Mouse (Mus musculus): Measurements from ENCODE around the gene Casp12. TPM values are rescaled to one million over a fixed set of nuclear protein-coding genes. Genes with fewer than 3 reads are reported as not detected.
"Not testable (repeated sequence)": the region's sequence is repeated elsewhere in the genome, so short reads cannot be mapped to it uniquely, and the experiment has no call there.

Gene Casp12
- 25.7 and 36.8 TPM in 2 replicates for total RNA-seq (2017)

GRCm38 (mm10) chr9:5345291-5345898, at the start of gene Casp12:
Casp12 (plus strand) TSS chr9:5345430.
- ATAC-seq (replicated peaks in 1 of 2; ENCODE audit: insufficient read depth in 1 of 2, low FRiP score in 2 of 2, low TSS enrichment in 1 of 2, low read depth in 1 of 2, poor library complexity in 2 of 2, severe bottlenecking in 2 of 2) = peak; percentile 54 to 55; a peak in 3 of 4 replicates

GRCm38 (mm10) chr9:5296354-5297237, 48.6 kb upstream of the Casp12 start:
- ATAC-seq (replicated peaks in 1 of 2; ENCODE audit: insufficient read depth in 1 of 2, low FRiP score in 2 of 2, low TSS enrichment in 1 of 2, low read depth in 1 of 2, poor library complexity in 2 of 2, severe bottlenecking in 2 of 2) = no peak

DNA sequence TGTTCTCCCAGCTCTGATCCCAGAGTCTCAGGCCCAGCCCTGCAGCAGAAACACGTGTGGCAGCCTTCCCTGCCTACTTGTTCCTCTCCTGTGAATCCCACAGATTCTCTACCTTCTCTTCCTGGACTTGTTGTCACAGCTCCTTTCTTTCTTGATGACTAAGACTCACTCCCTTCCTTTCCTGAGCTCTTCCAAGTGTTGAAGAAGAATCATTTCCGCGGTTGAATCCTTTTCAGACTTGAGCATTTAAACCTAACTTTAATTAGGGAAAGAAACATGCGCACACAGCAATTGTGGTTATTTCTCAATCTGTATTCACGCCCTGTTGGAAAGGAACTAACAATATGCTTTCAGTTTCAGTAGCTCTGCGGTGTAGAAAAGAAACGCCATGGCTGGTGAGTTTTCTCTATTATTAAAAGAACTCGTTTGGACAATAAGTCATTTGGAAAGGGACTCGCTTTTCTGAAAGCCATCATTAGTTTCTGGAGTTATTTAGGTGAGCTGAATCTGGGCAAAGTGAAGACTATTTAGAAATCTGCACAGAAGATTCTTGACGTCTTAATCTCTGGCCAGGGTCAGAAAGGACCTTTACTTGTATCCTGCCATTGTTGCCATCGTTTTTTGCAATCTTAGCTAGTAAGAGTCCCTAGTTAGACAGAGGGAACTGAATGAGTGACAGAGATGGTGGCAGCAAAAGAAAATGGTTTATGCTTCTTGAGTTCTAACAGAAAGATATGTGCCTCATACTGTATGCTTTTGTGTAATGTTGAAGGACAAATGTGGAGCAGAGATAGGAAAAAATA, 46.7 kb upstream of the Casp12 start, which contains the start of gene Casp1:
Gene Casp1 (plus strand): TSS at position 189 of the 803 bp plus-strand sequence.
- peak; percentile 94 to 96 for ATAC-seq (replicated peaks in 1 of 2; ENCODE audit: insufficient read depth in 1 of 2, low FRiP score in 2 of 2, low TSS enrichment in 1 of 2, low read depth in 1 of 2, poor library complexity in 2 of 2, severe bottlenecking in 2 of 2)

- peak; percentile 8 to 34; a peak in 1 of 4 replicates for ATAC-seq (replicated peaks in 1 of 2; ENCODE audit: insufficient read depth in 1 of 2, low FRiP score in 2 of 2, low TSS enrichment in 1 of 2, low read depth in 1 of 2, poor library complexity in 2 of 2, severe bottlenecking in 2 of 2)
Measured at GRCm38 (mm10) chr9:5299132-5299381, 46.2 kb upstream of the Casp12 start.

GRCm38 (mm10) chr9:5308561-5308960, 36.7 kb upstream of the Casp12 start, which contains the start of gene Casp4:
Casp4 (plus strand) TSS chr9:5308828.
- ATAC-seq (replicated peaks in 1 of 2; ENCODE audit: insufficient read depth in 1 of 2, low FRiP score in 2 of 2, low TSS enrichment in 1 of 2, low read depth in 1 of 2, poor library complexity in 2 of 2, severe bottlenecking in 2 of 2) = peak; percentile 96

GRCm38 (mm10) chr9:5310112-5310511, 35.1 kb upstream of the Casp12 start:
- no peak for ATAC-seq (replicated peaks in 1 of 2; ENCODE audit: insufficient read depth in 1 of 2, low FRiP score in 2 of 2, low TSS enrichment in 1 of 2, low read depth in 1 of 2, poor library complexity in 2 of 2, severe bottlenecking in 2 of 2)

- no peak for ATAC-seq (replicated peaks in 1 of 2; ENCODE audit: insufficient read depth in 1 of 2, low FRiP score in 2 of 2, low TSS enrichment in 1 of 2, low read depth in 1 of 2, poor library complexity in 2 of 2, severe bottlenecking in 2 of 2)
Measured at GRCm38 (mm10) chr9:5311435-5311834, 33.8 kb upstream of the Casp12 start.

DNA sequence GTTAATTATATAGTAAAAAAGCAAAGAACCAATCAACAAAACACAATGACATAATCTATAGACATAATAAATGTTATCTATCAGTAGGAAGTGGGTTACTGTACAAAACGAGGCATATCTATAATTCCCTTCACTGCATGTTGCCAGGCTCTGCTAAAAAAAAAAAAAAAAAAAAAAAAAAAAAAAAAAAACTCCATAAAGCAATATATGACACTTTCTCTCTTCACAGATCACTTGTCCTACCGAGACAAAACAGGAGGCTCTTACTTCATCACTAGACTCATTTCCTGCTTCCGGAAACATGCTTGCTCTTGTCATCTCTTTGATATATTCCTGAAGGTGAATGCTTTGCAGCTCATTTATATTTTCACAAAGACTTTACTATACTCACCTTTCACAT, 17.0 kb upstream of the Casp12 start:
- no peak for ATAC-seq (replicated peaks in 1 of 2; ENCODE audit: insufficient read depth in 1 of 2, low FRiP score in 2 of 2, low TSS enrichment in 1 of 2, low read depth in 1 of 2, poor library complexity in 2 of 2, severe bottlenecking in 2 of 2)

- no peak for ATAC-seq (replicated peaks in 1 of 2; ENCODE audit: insufficient read depth in 1 of 2, low FRiP score in 2 of 2, low TSS enrichment in 1 of 2, low read depth in 1 of 2, poor library complexity in 2 of 2, severe bottlenecking in 2 of 2)
Measured at GRCm38 (mm10) chr9:5332441-5332840, 12.8 kb upstream of the Casp12 start.

- peak; percentile 84 to 94; a peak in 3 of 4 replicates for ATAC-seq (replicated peaks in 1 of 2; ENCODE audit: insufficient read depth in 1 of 2, low FRiP score in 2 of 2, low TSS enrichment in 1 of 2, low read depth in 1 of 2, poor library complexity in 2 of 2, severe bottlenecking in 2 of 2)
Measured at GRCm38 (mm10) chr9:5333422-5333821, 11.8 kb upstream of the Casp12 start.

- ATAC-seq (replicated peaks in 1 of 2; ENCODE audit: insufficient read depth in 1 of 2, low FRiP score in 2 of 2, low TSS enrichment in 1 of 2, low read depth in 1 of 2, poor library complexity in 2 of 2, severe bottlenecking in 2 of 2) = peak; percentile 59 to 80
Measured at GRCm38 (mm10) chr9:5343092-5343491, 2.1 kb upstream of the Casp12 start.

DNA sequence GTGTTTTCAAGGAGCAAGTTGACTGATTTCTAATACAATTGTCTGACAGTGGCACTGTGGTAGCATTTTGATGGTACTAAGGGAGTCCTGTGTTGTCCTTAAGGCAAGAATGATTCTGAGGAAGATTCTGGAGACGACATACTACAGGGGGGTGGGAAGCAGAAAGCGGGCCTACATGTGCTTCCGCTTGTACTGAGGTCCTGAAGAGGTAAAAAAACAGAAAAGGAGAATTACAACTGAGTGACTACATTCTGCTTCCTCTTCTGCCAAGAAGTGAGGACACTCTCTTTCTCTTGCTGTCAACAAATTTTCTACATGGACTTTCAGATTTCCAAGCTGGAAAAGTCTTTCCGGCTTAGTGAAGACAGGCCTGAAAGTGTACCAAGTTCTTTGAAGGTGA, 1.1 kb upstream of the Casp12 start:
- ATAC-seq (replicated peaks in 1 of 2; ENCODE audit: insufficient read depth in 1 of 2, low FRiP score in 2 of 2, low TSS enrichment in 1 of 2, low read depth in 1 of 2, poor library complexity in 2 of 2, severe bottlenecking in 2 of 2) = peak; percentile 62 to 71; a peak in 3 of 4 replicates

DNA sequence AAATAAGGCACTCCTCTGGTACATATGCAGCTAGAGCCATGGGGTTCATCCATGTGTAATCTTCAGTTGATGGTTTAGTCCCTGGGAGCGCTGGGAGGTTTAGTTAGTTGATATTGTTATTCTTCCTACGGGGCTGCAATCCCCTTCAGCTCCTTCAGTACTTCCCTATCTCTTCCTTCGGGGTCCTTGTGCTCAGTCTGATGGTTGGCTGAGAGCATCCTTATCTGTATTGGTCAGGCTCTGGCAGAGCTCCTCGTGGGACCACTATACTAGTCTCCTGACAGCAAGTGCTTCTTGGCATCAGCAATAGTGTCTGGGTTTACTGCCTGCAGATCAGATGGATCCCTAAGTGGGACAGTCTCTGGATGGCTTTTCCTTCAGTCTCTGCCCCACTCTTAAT, 2.2 kb downstream of the Casp12 start:
- no peak for ATAC-seq (replicated peaks in 1 of 2; ENCODE audit: insufficient read depth in 1 of 2, low FRiP score in 2 of 2, low TSS enrichment in 1 of 2, low read depth in 1 of 2, poor library complexity in 2 of 2, severe bottlenecking in 2 of 2)

GRCm38 (mm10) chr9:5353673-5354072, 8.4 kb downstream of the Casp12 start:
- no peak for ATAC-seq (replicated peaks in 1 of 2; ENCODE audit: insufficient read depth in 1 of 2, low FRiP score in 2 of 2, low TSS enrichment in 1 of 2, low read depth in 1 of 2, poor library complexity in 2 of 2, severe bottlenecking in 2 of 2)

DNA sequence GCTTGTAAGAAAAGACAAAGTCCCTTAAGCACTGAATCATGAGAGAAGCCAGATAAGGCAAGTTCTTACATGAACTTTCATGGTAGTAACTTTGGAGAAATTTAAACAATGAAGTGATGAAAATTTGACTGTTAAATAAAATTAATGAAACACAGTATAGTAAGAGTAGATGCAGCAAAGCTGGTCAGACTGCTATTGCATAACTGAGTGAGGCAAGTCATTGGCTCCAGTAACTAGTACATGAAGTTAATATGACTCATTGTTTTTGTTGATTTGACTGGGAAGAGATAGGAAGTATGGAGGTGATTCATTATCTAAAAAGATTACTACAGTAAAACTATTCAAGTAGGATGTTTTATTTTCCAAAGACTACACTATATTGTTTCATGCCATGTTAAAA, 11.6 kb downstream of the Casp12 start:
- no peak for ATAC-seq (replicated peaks in 1 of 2; ENCODE audit: insufficient read depth in 1 of 2, low FRiP score in 2 of 2, low TSS enrichment in 1 of 2, low read depth in 1 of 2, poor library complexity in 2 of 2, severe bottlenecking in 2 of 2)

DNA sequence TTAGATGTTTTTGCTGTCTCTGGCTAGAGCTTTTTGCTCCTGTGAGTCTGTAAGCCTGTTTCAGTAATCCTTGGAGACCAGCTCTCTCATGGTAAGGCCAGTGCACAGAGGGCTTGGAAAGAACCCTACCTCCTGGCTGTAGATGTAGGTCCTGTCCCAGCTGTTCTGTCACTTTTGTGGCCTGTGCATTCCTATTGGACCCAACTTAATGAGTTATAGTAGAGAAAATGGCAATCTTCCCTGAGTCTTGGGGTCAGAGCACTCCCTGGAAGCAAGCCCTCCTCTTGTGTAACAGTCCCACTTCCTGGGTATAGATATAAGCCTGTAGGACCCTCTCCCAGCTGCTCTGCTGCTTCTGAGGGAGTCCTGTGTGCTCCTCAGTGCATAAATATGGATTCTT, 48.3 kb downstream of the Casp12 start:
- no peak for ATAC-seq (replicated peaks in 1 of 2; ENCODE audit: insufficient read depth in 1 of 2, low FRiP score in 2 of 2, low TSS enrichment in 1 of 2, low read depth in 1 of 2, poor library complexity in 2 of 2, severe bottlenecking in 2 of 2)

DNA sequence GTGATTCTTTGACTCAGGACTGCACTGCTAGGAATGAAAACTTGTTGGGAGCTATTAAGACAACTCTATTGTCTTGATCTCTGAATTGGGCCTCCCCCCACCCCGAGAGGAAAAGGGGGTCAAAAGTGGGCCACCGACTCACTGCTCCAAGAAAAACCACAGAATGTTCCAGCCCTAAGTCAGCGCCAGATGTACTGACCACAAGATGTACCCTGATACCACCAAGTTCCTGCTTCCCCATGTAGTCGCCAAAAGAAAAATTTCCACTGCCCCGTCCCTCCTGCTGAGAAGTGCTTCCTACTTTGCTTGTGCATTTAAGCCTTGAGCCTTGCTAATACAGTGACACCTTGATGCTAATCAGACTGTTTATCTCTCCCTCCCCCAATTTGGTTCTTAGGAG, 50.6 kb downstream of the Casp12 start:
- ATAC-seq (replicated peaks in 1 of 2; ENCODE audit: insufficient read depth in 1 of 2, low FRiP score in 2 of 2, low TSS enrichment in 1 of 2, low read depth in 1 of 2, poor library complexity in 2 of 2, severe bottlenecking in 2 of 2) = not testable (repeated sequence)

- ATAC-seq (replicated peaks in 1 of 2; ENCODE audit: insufficient read depth in 1 of 2, low FRiP score in 2 of 2, low TSS enrichment in 1 of 2, low read depth in 1 of 2, poor library complexity in 2 of 2, severe bottlenecking in 2 of 2) = no peak
Measured at GRCm38 (mm10) chr9:5410988-5411568, 65.8 kb downstream of the Casp12 start.

Measured in hematopoietic stem cell, adult 5-6 weeks (primary cell).